Mouse (Mus musculus): ENCODE measurements at regions not wholly inside any gene's neighbourhood (a gene's known extent, or its start where the extent isn't known, plus 50 kb on each side); places are given as distances from the start of the nearest gene placed in this dataset.

DNA sequence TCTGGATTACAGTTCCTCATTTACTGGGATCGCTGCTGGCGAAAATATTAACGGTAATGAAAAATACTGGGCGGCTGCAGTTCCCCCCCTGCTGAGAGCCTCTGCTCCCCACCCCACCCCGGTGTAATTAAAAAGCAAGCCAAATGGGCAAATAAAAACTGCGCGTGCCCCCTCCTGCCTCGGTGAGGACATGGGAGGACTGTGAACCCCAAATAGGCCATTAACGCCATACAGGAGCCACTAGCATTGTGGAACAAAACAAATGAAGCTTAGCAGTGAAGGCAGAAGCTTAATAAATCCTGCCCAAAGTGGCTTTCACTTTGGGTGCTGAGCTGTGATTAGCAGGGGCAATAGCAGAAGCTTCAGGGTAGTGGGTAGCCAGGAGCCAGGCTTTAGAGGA is 52.3 kb upstream of the Sdk2 start:
- no peaks in the 10 kb centered on the region for H3K36me3 ChIP-seq
- ATAC-seq (ENCODE audit: low FRiP score), result peak; percentile 60
- H3K27me3 ChIP-seq (replicated peaks), result no peaks in the 10 kb centered on the region; the same call in 1 of the 2 replicates
- peak overlapping the region; percentile 25 for H3K4me2 ChIP-seq
- no peak overlapping the region for H3K4me3 ChIP-seq (replicated peaks)
- no peaks in the 10 kb centered on the region for H3K9me3 ChIP-seq (replicated peaks)
- 24% methylated on average over 9 of the region's 9 CpGs for WGBS
- peaks cover 27% of the 10 kb centered on the region for H3K4me1 ChIP-seq
- no peak overlapping the region; the same call in 1 of the 2 replicates for H3K27ac ChIP-seq (replicated peaks)
- no peak overlapping the region for H3K9ac ChIP-seq (replicated peaks)

Data from neural tube, embryonic 15.5 days (tissue).